8 mouse cellular contexts compared by ENCODE assay signal in the genomic region with DNA sequence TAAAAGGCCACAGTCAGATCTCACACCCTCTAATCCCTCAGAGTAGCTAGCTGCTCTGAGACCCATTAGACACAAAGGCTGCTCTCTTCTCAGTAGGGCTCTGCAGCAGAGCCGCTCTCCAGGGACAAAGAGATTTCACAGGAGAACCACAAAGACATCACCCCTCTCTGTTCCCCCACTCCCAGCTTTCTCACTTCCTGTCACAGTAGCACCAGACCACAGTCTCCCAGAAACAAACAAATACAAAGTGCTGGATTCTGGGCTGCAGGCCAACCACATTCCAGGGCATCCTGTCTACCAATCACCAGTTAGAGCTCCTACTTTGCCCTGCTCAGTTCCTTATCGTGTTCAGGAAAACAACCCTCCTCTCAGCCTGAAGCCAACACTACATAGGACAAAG. TPM values are rescaled to one million over a fixed set of nuclear protein-coding genes. Genes with fewer than 3 reads are reported as not detected.
DNase-seq lines count a peak whose midpoint lies in the region; ATAC-seq and TF ChIP-seq lines count a peak whose summit lies in the region.

No protein-coding gene starts in this region.

- peak overlapping the region; percentile 17; the same call in 1 of the 2 replicates for H3K4me2 ChIP-seq in liver, embryonic 16.5 days (ENCODE audit: low read depth, low read length)
- peak overlapping the region; percentile 8; the same call in 1 of the 2 replicates for H3K4me2 ChIP-seq in neural tube, embryonic 14.5 days (ENCODE audit: low read depth, low read length)

- peak overlapping the region; percentile 54; the same call in 1 of the 2 replicates for H3K27ac ChIP-seq in cerebellum, adult 2 months (ENCODE audit: insufficient read depth, low read length)
- peak overlapping the region; percentile 95 for H3K27ac ChIP-seq in layer of hippocampus, adult 2 months
- H3K27ac ChIP-seq in liver, embryonic 16.5 days (ENCODE audit: low read length) = peak overlapping the region; percentile 86
- peak overlapping the region; percentile 88 for H3K27ac ChIP-seq in neural tube, embryonic 14.5 days (ENCODE audit: low read depth, low read length)

- no peak for TF ChIP-seq CTCF in E14TG2a.4 (conservative IDR thresholded peaks at IDR 0.05; ENCODE audit: low read length)
- no peak for TF ChIP-seq CTCF in cerebellum, adult 2 months (IDR thresholded peaks at IDR 0.05; ENCODE audit: borderline replicate concordance, insufficient read depth, low read depth, low read length)
- no peak for TF ChIP-seq CTCF in layer of hippocampus, adult 2 months (conservative IDR thresholded peaks at IDR 0.05)

- peak; percentile 69 to 72 for DNase-seq in cerebellum, adult 2 months
- peak; percentile 79 for DNase-seq in forelimb bud, embryonic 11.5 days (ENCODE audit: low read depth, low spot score)
- peak; percentile 92 for DNase-seq in heart, postnatal 25 days (ENCODE audit: low spot score)
- peak; percentile 60 to 88 for DNase-seq in layer of hippocampus, adult 2 months (ENCODE audit: low spot score in 2 of 2)
- peak; percentile 91 for DNase-seq in yolk sac, embryonic 10.5 days (ENCODE audit: low spot score)

- H3K27me3 ChIP-seq in E14TG2a.4 (ENCODE audit: insufficient read depth, low read length) = no peaks in the 10 kb centered on the region
- H3K27me3 ChIP-seq in cerebellum, adult 2 months (ENCODE audit: control insufficient read depth, insufficient read depth, low read length) = no peaks in the 10 kb centered on the region
- no peaks in the 10 kb centered on the region for H3K27me3 ChIP-seq in liver, embryonic 16.5 days (ENCODE audit: control insufficient read depth, insufficient read depth, low read depth, low read length)
- no peaks in the 10 kb centered on the region for H3K27me3 ChIP-seq in neural tube, embryonic 14.5 days (ENCODE audit: control insufficient read depth, insufficient read depth, low read length)

- intact Hi-C loops in heart, postnatal 25 days (cut with DNase I) = loop anchor here (2.0 kb wide), 2 partner anchors 17 kb away; no protein-coding TSS in a partner anchor

- no peak for TF ChIP-seq POLR2A in cerebellum, adult 2 months (IDR thresholded peaks at IDR 0.05; ENCODE audit: borderline replicate concordance, insufficient read depth, low read length)

- ATAC-seq in liver, embryonic 16.5 days (ENCODE audit: low read depth) = peak; percentile 86
- peak; percentile 91 for ATAC-seq in neural tube, embryonic 14.5 days (ENCODE audit: low read depth)

- no peak overlapping the region for H3K9ac ChIP-seq in liver, embryonic 16.5 days (ENCODE audit: low read depth, low read length)
- no peak overlapping the region for H3K9ac ChIP-seq in neural tube, embryonic 14.5 days (replicated peaks; ENCODE audit: low read depth, low read length)

- H3K4me1 ChIP-seq in E14TG2a.4 (replicated peaks; ENCODE audit: low read depth, low read length) = peaks cover 94% of the 10 kb centered on the region
- H3K4me1 ChIP-seq in cerebellum, adult 2 months (ENCODE audit: control insufficient read depth, insufficient read depth, low read length) = peaks cover 12% of the 10 kb centered on the region
- peaks cover 46% of the 10 kb centered on the region for H3K4me1 ChIP-seq in liver, embryonic 16.5 days (ENCODE audit: control insufficient read depth, low read depth, low read length)
- peaks cover 36% of the 10 kb centered on the region; the same call in 1 of the 2 replicates for H3K4me1 ChIP-seq in neural tube, embryonic 14.5 days (ENCODE audit: control insufficient read depth, insufficient read depth, low read length)

- H3K4me3 ChIP-seq in E14TG2a.4 (replicated peaks; ENCODE audit: low read length) = peak overlapping the region; percentile 41
- H3K4me3 ChIP-seq in cerebellum, adult 2 months (replicated peaks; ENCODE audit: insufficient read depth, low read depth, low read length) = no peak overlapping the region
- peak overlapping the region; percentile 20; the same call in 1 of the 2 replicates for H3K4me3 ChIP-seq in layer of hippocampus, adult 2 months
- 0 out of 2 replicates have a peak overlapping the region, but pooled peaks have one; percentile 15 for H3K4me3 ChIP-seq in liver, embryonic 16.5 days (ENCODE audit: low read depth, low read length)
- no peak overlapping the region for H3K4me3 ChIP-seq in neural tube, embryonic 14.5 days (ENCODE audit: low read depth, low read length)

- peaks cover 16% of the 10 kb centered on the region for H3K36me3 ChIP-seq in E14TG2a.4 (ENCODE audit: insufficient read depth, low read length)
- no peaks in the 10 kb centered on the region for H3K36me3 ChIP-seq in liver, embryonic 16.5 days (ENCODE audit: control insufficient read depth, insufficient read depth)
- H3K36me3 ChIP-seq in neural tube, embryonic 14.5 days (ENCODE audit: control insufficient read depth, insufficient read depth, low read length) = no peaks in the 10 kb centered on the region; the same call in 1 of the 2 replicates

- WGBS in cerebellum, adult 2 months = 3% methylated on average over 2 of the region's 2 CpGs
- WGBS in liver, embryonic 16.5 days (ENCODE audit: insufficient replicate concordance) = 29% methylated on average over 2 of the region's 2 CpGs
- 6% methylated on average over 2 of the region's 2 CpGs for WGBS in neural tube, embryonic 14.5 days

- H3K9me3 ChIP-seq in E14TG2a.4 (ENCODE audit: low read length) = no peaks in the 10 kb centered on the region
- no peaks in the 10 kb centered on the region for H3K9me3 ChIP-seq in liver, embryonic 16.5 days (replicated peaks; ENCODE audit: control insufficient read depth, low read length)
- no peaks in the 10 kb centered on the region for H3K9me3 ChIP-seq in neural tube, embryonic 14.5 days (ENCODE audit: control insufficient read depth, low read length)

RNA-seq across cellular contexts. Expression of a gene that starts 15.0 kb away (rescaled TPM):
- 34.4 and 35.9 TPM in 2 replicates for polyA plus RNA-seq in cerebellum, adult 2 months (2012; rRNA removed)
- 10 to 100 TPM; 66.6 to 70.4 TPM for total RNA-seq in heart, postnatal 25 days (2021)
- 10 to 100 TPM; 43.3 to 52.9 TPM for total RNA-seq in layer of hippocampus, adult 2 months (2021)
- 14.9 and 16.0 TPM in 2 replicates for polyA plus RNA-seq in liver, embryonic 16.5 days (2015; fragmentation: Nextera tagmentation; extraction: Ambion mirVana)
- 30.1 and 40.4 TPM in 2 replicates for polyA plus RNA-seq in neural tube, embryonic 14.5 days (2014; fragmentation: Nextera tagmentation; extraction: Ambion mirVana)

RNA-seq across cellular contexts. Expression of a gene that starts 23.3 kb away (rescaled TPM):
- polyA plus RNA-seq in cerebellum, adult 2 months (2012; rRNA removed) = not detected in 2 replicates
- not detected for total RNA-seq in heart, postnatal 25 days (2021)
- total RNA-seq in layer of hippocampus, adult 2 months (2021) = not detected
- polyA plus RNA-seq in liver, embryonic 16.5 days (2015; fragmentation: Nextera tagmentation; extraction: Ambion mirVana) = 0.04 TPM in 2 replicates
- polyA plus RNA-seq in neural tube, embryonic 14.5 days (2014; fragmentation: Nextera tagmentation; extraction: Ambion mirVana) = 0.24 and 0.44 TPM in 2 replicates

RNA-seq across cellular contexts. Expression of a gene that starts 35.0 kb away (rescaled TPM):
- 67.4 TPM in 2 replicates for polyA plus RNA-seq in cerebellum, adult 2 months (2012; rRNA removed)
- total RNA-seq in heart, postnatal 25 days (2021) = 10 to 100 TPM; 22.4 to 25.2 TPM
- total RNA-seq in layer of hippocampus, adult 2 months (2021) = 10 to 100 TPM; 21.7 to 26.3 TPM
- 66.4 and 73.3 TPM in 2 replicates for polyA plus RNA-seq in liver, embryonic 16.5 days (2015; fragmentation: Nextera tagmentation; extraction: Ambion mirVana)
- polyA plus RNA-seq in neural tube, embryonic 14.5 days (2014; fragmentation: Nextera tagmentation; extraction: Ambion mirVana) = 163 and 181 TPM in 2 replicates

RNA-seq across cellular contexts. Expression of a gene that starts 42.2 kb away (rescaled TPM):
- polyA plus RNA-seq in cerebellum, adult 2 months (2012; rRNA removed) = 0.13 TPM in 1 of 2 replicates, not detected in the other
- total RNA-seq in heart, postnatal 25 days (2021) = 1 to 10 TPM; 5.4 to 5.8 TPM
- 1 to 10 TPM; 3.3 to 9.9 TPM for total RNA-seq in layer of hippocampus, adult 2 months (2021)
- polyA plus RNA-seq in liver, embryonic 16.5 days (2015; fragmentation: Nextera tagmentation; extraction: Ambion mirVana) = not detected in 2 replicates
- polyA plus RNA-seq in neural tube, embryonic 14.5 days (2014; fragmentation: Nextera tagmentation; extraction: Ambion mirVana) = 0.13 TPM in 1 of 2 replicates, not detected in the other

RNA-seq across cellular contexts. Expression of a gene that starts 42.6 kb away (rescaled TPM):
- 30.6 and 31.0 TPM in 2 replicates for polyA plus RNA-seq in cerebellum, adult 2 months (2012; rRNA removed)
- total RNA-seq in heart, postnatal 25 days (2021) = 10 to 100 TPM; 13.2 to 13.7 TPM
- 10 to 100 TPM; 31.4 to 31.8 TPM for total RNA-seq in layer of hippocampus, adult 2 months (2021)
- polyA plus RNA-seq in liver, embryonic 16.5 days (2015; fragmentation: Nextera tagmentation; extraction: Ambion mirVana) = 17.1 TPM in 2 replicates
- 61.5 and 64.5 TPM in 2 replicates for polyA plus RNA-seq in neural tube, embryonic 14.5 days (2014; fragmentation: Nextera tagmentation; extraction: Ambion mirVana)

Comparison
In these comparisons a context has a peak if more than half of its experiments do, and no peak if none do; other contexts are left out.
1. H3K4me3 ChIP-seq: peak in E14TG2a.4 (single experiment), layer of hippocampus, adult 2 months (single experiment) and liver, embryonic 16.5 days (single experiment); none in cerebellum, adult 2 months (single experiment) and neural tube, embryonic 14.5 days (single experiment).
2. Peak in every context shown above with its lines, with median percentiles within 50 percentile points of each other: DNase-seq and H3K27ac ChIP-seq.